ENCODE assay signal across 8 mouse cellular contexts in genomic region chr7:125580625-125581316, GRCm38 (mm10). TPM values are rescaled to one million over a fixed set of nuclear protein-coding genes. Genes with fewer than 3 reads are reported as not detected.
DNase-seq lines count a peak whose midpoint lies in the region; ATAC-seq and TF ChIP-seq lines count a peak whose summit lies in the region.

No protein-coding gene starts in this region.

- 8% methylated on average over 16 of the region's 16 CpGs for WGBS in limb, embryonic 11.5 days
- 16% methylated on average over 16 of the region's 16 CpGs for WGBS in small intestine, adult 2 months

- no peaks in the 10 kb centered on the region for H3K9me3 ChIP-seq in limb, embryonic 11.5 days (ENCODE audit: control insufficient read depth, low read length)

- no peak; the same call in 1 of the 2 replicates for TF ChIP-seq POLR2A in embryonic fibroblast, embryonic 13.5 days (IDR thresholded peaks at IDR 0.05; ENCODE audit: low read depth, low read length)
- TF ChIP-seq POLR2A in small intestine, adult 2 months (IDR thresholded peaks at IDR 0.05; ENCODE audit: low read depth, low read length): no peak

- TF ChIP-seq CTCF in C2C12 (IDR thresholded peaks at IDR 0.05; ENCODE audit: control insufficient read depth, insufficient read depth, insufficient read length): no peak
- no peak for TF ChIP-seq CTCF in embryonic fibroblast, embryonic 13.5 days (IDR thresholded peaks at IDR 0.05; ENCODE audit: borderline replicate concordance, insufficient read depth, low read length)
- TF ChIP-seq CTCF in small intestine, adult 2 months (IDR thresholded peaks at IDR 0.05; ENCODE audit: extremely low read depth, insufficient read length, insufficient replicate concordance, low read depth, low read length): no peak

- peak overlapping the region; percentile 91 for H3K27ac ChIP-seq in embryonic fibroblast, embryonic 13.5 days (ENCODE audit: insufficient read depth, low read length)
- H3K27ac ChIP-seq in limb, embryonic 11.5 days (replicated peaks; ENCODE audit: low read depth, low read length): 0 out of 2 replicates have a peak overlapping the region, but pooled peaks have one; percentile 6
- H3K27ac ChIP-seq in small intestine, adult 2 months (ENCODE audit: insufficient read depth, low read depth, low read length): no peak overlapping the region

- H3ac ChIP-seq in C2C12 (ENCODE audit: control insufficient read depth, insufficient read length, low read depth): peak overlapping the region; percentile 10

- peak overlapping the region; percentile 82 for H3K4me2 ChIP-seq in limb, embryonic 11.5 days (ENCODE audit: low read depth, severe bottlenecking)

- H3K79me3 ChIP-seq in C2C12 (ENCODE audit: low read depth): no peaks in the 10 kb centered on the region

- peak; percentile 46 to 59 for DNase-seq in heart, adult 18-20 months
- no peak for DNase-seq in heart, postnatal 4 days
- peak; percentile 62 for DNase-seq in limb, embryonic 11.5 days (ENCODE audit: low spot score)
- no peak for DNase-seq in embryo, embryonic 11 days

- no peaks in the 10 kb centered on the region for H3K27me3 ChIP-seq in C2C12 (ENCODE audit: control insufficient read depth, insufficient read depth, insufficient read length)
- H3K27me3 ChIP-seq in limb, embryonic 11.5 days (ENCODE audit: control insufficient read depth, insufficient read depth, low read length): no peaks in the 10 kb centered on the region
- H3K27me3 ChIP-seq in small intestine, adult 2 months (ENCODE audit: control insufficient read depth, insufficient read depth, low read length): no peaks in the 10 kb centered on the region

- peak overlapping the region; percentile 55 for H3K9ac ChIP-seq in limb, embryonic 11.5 days (ENCODE audit: low read length)

- H3K4me1 ChIP-seq in embryonic fibroblast, embryonic 13.5 days (ENCODE audit: control insufficient read depth, insufficient read depth, low read length): peaks cover 14% of the 10 kb centered on the region
- 0 out of 2 replicates have a peak, but pooled peaks cover 4% of the 10 kb centered on the region for H3K4me1 ChIP-seq in limb, embryonic 11.5 days (ENCODE audit: control insufficient read depth, insufficient read depth, low read length)
- H3K4me1 ChIP-seq in small intestine, adult 2 months (ENCODE audit: control insufficient read depth, insufficient read depth, insufficient read length, low read length): peaks cover 10% of the 10 kb centered on the region

- H3K4me3 ChIP-seq in C2C12 (ENCODE audit: insufficient read depth, poor library complexity, severe bottlenecking): no peak overlapping the region
- H3K4me3 ChIP-seq in embryonic fibroblast, embryonic 13.5 days (ENCODE audit: insufficient read depth, low read length): peak overlapping the region; percentile 8; the same call in 1 of the 2 replicates
- H3K4me3 ChIP-seq in limb, embryonic 11.5 days (ENCODE audit: low read depth, low read length): peak overlapping the region; percentile 28
- H3K4me3 ChIP-seq in small intestine, adult 2 months (ENCODE audit: low read depth, low read length): peak overlapping the region; percentile 44

- H3K36me3 ChIP-seq in C2C12 (ENCODE audit: control insufficient read depth, insufficient read depth): peaks cover 15% of the 10 kb centered on the region
- H3K36me3 ChIP-seq in limb, embryonic 11.5 days (ENCODE audit: control insufficient read depth, insufficient read depth, low read length): no peaks in the 10 kb centered on the region
- H3K36me3 ChIP-seq in small intestine, adult 2 months (ENCODE audit: control insufficient read depth, insufficient read depth, low read length): peaks cover 17% of the 10 kb centered on the region

- ATAC-seq in limb, embryonic 11.5 days (ENCODE audit: insufficient number of reproducible peaks, low FRiP score, low TSS enrichment, low read depth): no peak
- ATAC-seq in monocyte, adult 5-6 weeks (replicated peaks; ENCODE audit: insufficient number of reproducible peaks, low FRiP score, low TSS enrichment, poor library complexity, severe bottlenecking): no peak; the same call in 1 of the 2 replicates

- no peaks in the 10 kb centered on the region for H3K79me2 ChIP-seq in C2C12 (ENCODE audit: control insufficient read depth, insufficient read depth)

TF ChIP-seq in C2C12, 6 proteins besides CTCF, POLR2A, EP300 and RAD21:
- TF ChIP-seq MYOG (IDR thresholded peaks at IDR 0.05; ENCODE audit: control insufficient read depth, extremely low read depth, insufficient read length) (no peak), MYOD1 (IDR thresholded peaks at IDR 0.05; ENCODE audit: control insufficient read depth, insufficient read length, low read depth) (peak; percentile 7), FOSL1 (IDR thresholded peaks at IDR 0.05; ENCODE audit: insufficient read depth, low read length, poor library complexity, severe bottlenecking) (peak; percentile 46), CEBPB (IDR thresholded peaks at IDR 0.05; ENCODE audit: low read depth) (no peak), MAX (IDR thresholded peaks at IDR 0.05) (peak; percentile 43), USF1 (IDR thresholded peaks at IDR 0.05; ENCODE audit: low read depth) (no peak)

RNA-seq across cellular contexts. Expression of gene Il21r, which starts 22.5 kb away (rescaled TPM):
- 1 to 10 TPM in 1 of 2 experiments, under 1 TPM in 1; 0.47 to 2.9 TPM for total RNA-seq in heart, adult 18-20 months (2021)
- total RNA-seq in heart, postnatal 4 days (2021): under 1 TPM; 0.50 to 0.69 TPM
- 0.35 TPM for polyA plus RNA-seq in C2C12 (2012; fragmentation: generic; extraction: Trizol)
- polyA plus RNA-seq in embryonic fibroblast, embryonic 13.5 days (2011; ENCODE audit: insufficient read length, low read depth, missing spikeins): 0.25 TPM in 1 of 2 replicates, not detected in the other
- 0.11 and 0.20 TPM in 2 replicates for polyA plus RNA-seq in limb, embryonic 11.5 days (2014; fragmentation: Nextera tagmentation; extraction: Ambion mirVana)
- polyA plus RNA-seq in small intestine, adult 2 months (2012; rRNA removed): 9.4 and 13.4 TPM in 2 replicates
- 15.2 to 17.8 TPM (median 15.8 TPM) in 3 replicates for total RNA-seq in monocyte, adult 5-6 weeks (2017)

RNA-seq across cellular contexts. Expression of gene Il4ra, which starts 28.9 kb away (rescaled TPM):
- total RNA-seq in heart, adult 18-20 months (2021): 10 to 100 TPM; 17.0 to 23.6 TPM
- 10 to 100 TPM; 22.2 to 23.7 TPM for total RNA-seq in heart, postnatal 4 days (2021)
- polyA plus RNA-seq in C2C12 (2012; fragmentation: generic; extraction: Trizol): 22.7 TPM
- polyA plus RNA-seq in embryonic fibroblast, embryonic 13.5 days (2011; ENCODE audit: insufficient read length, low read depth, missing spikeins): 45.7 and 58.6 TPM in 2 replicates
- 2.6 and 2.7 TPM in 2 replicates for polyA plus RNA-seq in limb, embryonic 11.5 days (2014; fragmentation: Nextera tagmentation; extraction: Ambion mirVana)
- 31.8 and 51.7 TPM in 2 replicates for polyA plus RNA-seq in small intestine, adult 2 months (2012; rRNA removed)
- total RNA-seq in monocyte, adult 5-6 weeks (2017): 57.3 to 65.3 TPM (median 57.6 TPM) in 3 replicates

Comparison
In these comparisons a context has a peak if more than half of its experiments do, and no peak if none do; other contexts are left out.
1. DNase-seq: peak in heart, adult 18-20 months (2 of 2) and limb, embryonic 11.5 days (single experiment); none in heart, postnatal 4 days (single experiment) and embryo, embryonic 11 days (single experiment).